Mouse (Mus musculus) brain, embryonic 14.5 days (tissue): ENCODE results near the gene Spint1.
A peak's percentile ranks its signal among the peaks of the same experiment; 100 is the strongest.

Experiments used
- CTCF ChIP-seq: fragments of 200-500 bp; IDR thresholded peaks from 2 replicates; pipeline ENCODE4 v1.5.1; 2012; ENCODE audit warnings: inconsistent platforms, mild to moderate bottlenecking, moderate library complexity, borderline replicate concordance; ENCODE audit not compliant: insufficient read depth, insufficient read length; ENCODE audit errors: extremely low read depth
- POLR2A ChIP-seq: fragments of 200-500 bp; IDR thresholded peaks from 2 replicates; pipeline ENCODE4 v1.6.1; 2012; ENCODE audit warnings: mild to moderate bottlenecking, inconsistent platforms, borderline replicate concordance; ENCODE audit not compliant: poor library complexity, insufficient read depth, insufficient read length, severe bottlenecking; ENCODE audit errors: extremely low read depth

- TF ChIP-seq POLR2A: peak; percentile 67; the same call in 1 of the 2 replicates
- TF ChIP-seq CTCF: no peak
These were observed 28.6 kb upstream of the Spint1 start, which contains the start of the genes Zfyve19 and Dnajc17 for GRCm38 (mm10) chr2:119208344-119209175.
